Mouse (Mus musculus) stomach, postnatal 0 days (tissue): ENCODE results near the gene Ctbs. TPM values are rescaled to one million over a fixed set of nuclear protein-coding genes. Genes with fewer than 3 reads are reported as not detected.

Experiments
- ATAC-seq: fragments of 200-750 bp; cut with Nextera tagmentation; 2 replicates; pipeline ENCODE4 v1.8.0; 2017; ENCODE audit not compliant: low FRiP score, low TSS enrichment
- DNase-seq: peaks from one replicate; pipeline ENCODE4 v3.0.0-alpha.2; 2016; ENCODE audit warnings: low spot score
- H3K27ac ChIP-seq: fragments of 300-500 bp; sonication (generic); replicated peaks from 2 replicates; pipeline ENCODE4 v1.5.1; 2014; ENCODE audit warnings: mild to moderate bottlenecking, control low read depth
- H3K27me3 ChIP-seq: fragments of 300-500 bp; sonication (generic); 2 replicates; pipeline ENCODE4 v1.6.1; 2014; ENCODE audit warnings: low read length; ENCODE audit not compliant: control insufficient read depth, insufficient read depth
- H3K36me3 ChIP-seq: fragments of 300-500 bp; sonication (generic); 2 replicates; pipeline ENCODE4 v1.6.1; 2014; ENCODE audit warnings: low read length, mixed read lengths; ENCODE audit not compliant: control insufficient read depth, insufficient read depth
- H3K4me1 ChIP-seq: fragments of 300-500 bp; sonication (generic); replicated peaks from 2 replicates; pipeline ENCODE4 v1.6.1; 2014; ENCODE audit warnings: antibody characterized with exemption; ENCODE audit not compliant: control insufficient read depth, insufficient read depth
- H3K4me2 ChIP-seq: fragments of 300-500 bp; sonication (generic); replicated peaks from 2 replicates; pipeline ENCODE4 v1.6.1; 2014; ENCODE audit warnings: low read depth, mild to moderate bottlenecking, control low read depth, moderate library complexity
- H3K4me3 ChIP-seq: fragments of 300-500 bp; sonication (generic); 2 replicates; pipeline ENCODE4 v1.5.1; 2014; ENCODE audit warnings: low read depth, low read length, control low read depth
- H3K9ac ChIP-seq: fragments of 300-500 bp; sonication (generic); 2 replicates; pipeline ENCODE4 v1.6.1; 2014; ENCODE audit warnings: mild to moderate bottlenecking, low read length, control low read depth, mixed read lengths
- H3K9me3 ChIP-seq: fragments of 300-500 bp; sonication (generic); 2 replicates; pipeline ENCODE4 v1.6.1; 2016; ENCODE audit warnings: low read length; ENCODE audit not compliant: control insufficient read depth
- CTCF ChIP-seq: IDR thresholded peaks from 2 replicates; pipeline ENCODE4 v1.5.1; 2016; ENCODE audit warnings: antibody characterized with exemption, low read depth, mild to moderate bottlenecking, moderate library complexity
- EP300 ChIP-seq: optimal IDR thresholded peaks from 2 replicates; pipeline ENCODE3; 2016; ENCODE audit warnings: antibody characterized with exemption
- WGBS: fragments of 180-500 bp; shearing (Covaris S2); extraction: QIAGEN DNeasy Blood & Tissue Kit; methylation state at CpG from one replicate; pipeline ENCODE4 v1.1.7; 2014; 5-methylcytosine and 5-hydroxymethylcytosine counted together
- polyA plus RNA-seq: library from polyadenylated mRNA; unstranded; fragments of >200 nt; fragmentation: Nextera tagmentation; extraction: Ambion mirVana; gene quantifications from 2 replicates; pipeline ENCODE4 v1.2.1, GENCODE M21; 2015

Ctbs gene
- polyA plus RNA-seq, 1 experiment from 2014 or later: 7.9 TPM

DNA sequence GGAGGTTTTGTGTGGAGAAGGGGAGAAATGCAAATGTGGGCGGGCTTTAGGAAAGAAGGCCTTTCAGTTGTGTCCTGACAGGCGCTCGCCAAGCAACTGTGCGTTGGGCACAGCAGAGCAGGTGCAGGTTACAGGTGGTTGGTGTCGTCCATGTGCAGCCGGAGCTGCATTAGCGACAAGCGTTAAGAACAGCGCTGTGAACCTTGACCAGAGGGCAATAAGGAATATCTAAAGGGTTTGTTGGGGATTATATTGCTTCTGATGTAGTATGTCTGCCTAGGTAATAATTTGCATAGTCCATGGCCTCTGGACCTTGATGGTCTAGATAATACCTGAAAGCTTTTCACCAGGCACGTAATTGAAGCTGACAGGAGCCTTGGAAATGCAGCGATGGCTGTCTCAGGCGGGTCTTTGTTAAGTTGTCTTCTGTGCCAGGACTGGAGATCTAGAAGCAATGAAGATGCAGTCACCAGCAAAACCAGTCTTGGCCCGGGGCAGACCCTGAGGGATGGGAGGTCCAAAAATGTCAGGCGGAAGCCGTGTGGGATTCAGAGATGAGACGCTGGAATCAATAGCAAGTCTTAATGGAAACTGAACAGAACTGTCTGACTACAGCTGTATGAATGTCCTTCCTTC lies 42.4 kb upstream of the Ctbs start:
- no peak for DNase-seq
- Histone ChIP-seq H3K27ac (no peak overlapping the region), H3K9me3 (no peaks in the 10 kb centered on the region), H3K9ac (no peak overlapping the region), H3K4me2 (no peak overlapping the region), H3K36me3 (no peaks in the 10 kb centered on the region), H3K4me3 (no peak overlapping the region), H3K4me1 (0 out of 2 replicates have a peak, but pooled peaks cover 3% of the 10 kb centered on the region), H3K27me3 (no peaks in the 10 kb centered on the region)
- TF ChIP-seq CTCF (no peak), EP300 (no peak)
- 71% methylated on average over 16 of the region's 16 CpGs for WGBS
- ATAC-seq: no peak

DNA sequence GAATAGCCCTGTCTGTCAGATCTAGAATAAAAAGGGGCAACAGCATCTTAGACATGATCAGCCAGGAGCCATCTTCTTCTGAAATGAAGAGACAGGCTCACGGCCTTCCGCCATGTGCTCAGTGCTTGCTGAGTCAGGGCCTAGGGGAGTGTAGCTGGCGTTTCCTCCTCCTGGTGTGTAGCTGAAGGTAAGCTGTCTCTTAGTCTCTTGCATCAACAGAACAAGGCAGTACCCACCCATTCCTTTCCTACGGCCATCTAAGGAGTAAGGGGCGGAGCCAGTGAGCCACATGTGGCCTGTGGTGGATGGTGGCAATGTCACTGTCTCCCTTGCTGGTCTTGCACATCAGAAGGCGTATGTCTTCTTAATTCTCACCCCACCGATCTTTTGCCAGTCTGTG lies 39.5 kb upstream of the Ctbs start:
- 78% methylated on average over 7 of the region's 7 CpGs for WGBS
- ATAC-seq: no peak

DNA sequence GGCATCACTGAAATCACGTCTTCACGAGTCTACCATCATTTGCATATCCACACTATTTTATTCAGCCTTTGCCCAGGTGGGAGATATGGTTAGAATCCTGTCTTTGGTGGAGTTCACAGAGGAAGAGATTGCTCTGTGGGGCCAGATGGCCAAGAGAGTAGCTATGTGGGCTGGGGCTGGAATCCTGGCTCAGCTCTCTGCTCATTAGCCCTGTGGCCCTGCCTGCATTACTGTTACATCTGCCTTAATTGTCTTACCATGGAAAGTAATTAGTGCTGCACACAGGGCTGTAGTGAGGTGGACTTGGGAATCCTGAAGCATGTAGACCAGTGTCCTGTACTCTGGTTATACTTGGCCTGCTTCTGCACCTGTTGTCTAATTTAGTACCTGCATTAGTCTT lies 37.6 kb upstream of the Ctbs start:
- H3K27ac ChIP-seq: no peak overlapping the region
- WGBS: 91% methylated on average over 2 of the region's 2 CpGs

More for the DNA sequence above, 39.5 kb upstream of the Ctbs start:
- Histone ChIP-seq H3K4me2 (no peak overlapping the region), H3K27me3 (no peaks in the 10 kb centered on the region), H3K9ac (no peak overlapping the region), H3K4me1 (0 out of 2 replicates have a peak, but pooled peaks cover 3% of the 10 kb centered on the region), H3K9me3 (no peaks in the 10 kb centered on the region), H3K36me3 (no peaks in the 10 kb centered on the region), H3K27ac (no peak overlapping the region), H3K4me3 (no peak overlapping the region)
- TF ChIP-seq EP300: no peak
- no peak for TF ChIP-seq CTCF
- DNase-seq: no peak

DNA sequence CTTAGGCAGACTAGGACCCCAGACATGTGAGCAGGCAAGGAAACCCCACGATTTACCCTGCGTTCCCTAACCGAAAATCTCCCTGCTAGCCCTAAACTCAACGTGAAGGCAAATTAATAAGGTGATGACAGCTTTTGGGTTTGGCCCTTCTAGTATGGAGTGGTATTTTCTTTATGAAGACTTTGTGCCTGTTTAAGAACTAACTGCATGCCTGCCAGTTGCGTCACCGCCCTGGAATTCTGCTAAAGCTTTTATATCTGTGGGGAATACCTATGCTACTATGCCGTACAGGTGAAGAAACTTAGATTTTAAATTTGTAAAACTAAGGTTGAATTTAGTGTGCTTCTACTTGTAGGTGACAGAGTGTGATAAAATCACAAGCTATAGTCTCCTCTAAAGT lies 37.1 kb upstream of the Ctbs start:
- WGBS: 80% methylated on average over 7 of the region's 7 CpGs
- Histone ChIP-seq H3K4me1 (no peaks in the 10 kb centered on the region), H3K4me3 (no peak overlapping the region), H3K27ac (no peak overlapping the region), H3K9me3 (no peaks in the 10 kb centered on the region), H3K36me3 (no peaks in the 10 kb centered on the region), H3K27me3 (no peaks in the 10 kb centered on the region), H3K4me2 (no peak overlapping the region), H3K9ac (no peak overlapping the region)
- no peak for DNase-seq
- no peak for ATAC-seq
- TF ChIP-seq EP300 (no peak), CTCF (no peak)

More for the DNA sequence above, 37.6 kb upstream of the Ctbs start:
- Histone ChIP-seq H3K27me3 (no peaks in the 10 kb centered on the region), H3K9me3 (no peaks in the 10 kb centered on the region), H3K4me1 (no peaks in the 10 kb centered on the region), H3K36me3 (no peaks in the 10 kb centered on the region), H3K4me3 (no peak overlapping the region), H3K9ac (no peak overlapping the region), H3K4me2 (no peak overlapping the region)
- ATAC-seq (no peak), DNase-seq (no peak)
- TF ChIP-seq EP300 (no peak), CTCF (no peak)

DNA sequence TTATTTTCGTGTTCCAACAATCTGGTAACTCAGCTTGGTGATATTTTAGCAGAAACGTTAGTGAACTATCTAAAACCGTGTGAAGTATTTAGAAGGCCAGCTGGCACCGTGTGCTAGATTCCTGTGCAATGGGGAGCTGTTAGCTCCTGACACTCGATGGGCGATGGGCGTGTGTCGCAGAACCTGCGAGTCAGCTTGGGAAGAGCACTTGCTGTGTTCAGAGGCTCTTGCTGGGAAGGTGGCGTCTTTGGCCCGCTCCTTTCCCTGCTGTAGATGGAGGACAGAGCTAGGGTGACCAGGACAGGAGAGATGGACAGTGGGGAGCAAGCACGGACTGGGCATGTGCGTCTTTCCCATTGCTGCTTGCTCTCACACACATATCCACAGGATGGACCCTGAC lies 36.6 kb upstream of the Ctbs start:
- no peaks in the 10 kb centered on the region for H3K4me1 ChIP-seq
- H3K9me3 ChIP-seq: no peaks in the 10 kb centered on the region
- ATAC-seq (no peak), DNase-seq (no peak)
- no peak overlapping the region for H3K27ac ChIP-seq
- H3K36me3 ChIP-seq: no peaks in the 10 kb centered on the region
- TF ChIP-seq CTCF (no peak), EP300 (no peak)
- 83% methylated on average over 13 of the region's 13 CpGs for WGBS
- no peak overlapping the region for H3K9ac ChIP-seq
- H3K27me3 ChIP-seq: no peaks in the 10 kb centered on the region
- no peak overlapping the region for H3K4me2 ChIP-seq
- H3K4me3 ChIP-seq: no peak overlapping the region

DNA sequence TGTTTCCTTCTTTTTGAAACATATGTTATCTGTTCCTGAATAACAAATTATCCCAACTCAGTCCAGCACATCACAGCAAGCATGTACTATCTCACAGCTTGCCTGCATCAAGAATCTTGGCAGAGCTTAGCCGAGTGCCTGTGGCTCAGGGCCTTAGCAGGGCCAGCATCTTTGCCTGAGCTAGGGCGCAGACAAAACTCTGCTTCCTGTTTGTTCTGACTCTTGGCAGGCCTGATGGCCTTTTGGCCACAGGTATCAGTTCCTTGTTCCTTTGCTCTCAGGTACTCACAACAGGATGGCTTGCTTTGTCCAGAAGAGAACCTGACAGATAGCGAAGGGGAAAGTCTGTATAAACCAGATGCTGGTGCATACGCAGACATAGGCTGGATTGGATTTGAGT lies 35.6 kb upstream of the Ctbs start:
- H3K36me3 ChIP-seq: no peaks in the 10 kb centered on the region
- ATAC-seq: no peak
- no peaks in the 10 kb centered on the region for H3K4me1 ChIP-seq
- H3K27me3 ChIP-seq: no peaks in the 10 kb centered on the region
- no peak overlapping the region for H3K4me3 ChIP-seq
- TF ChIP-seq EP300 (no peak), CTCF (no peak)
- H3K9me3 ChIP-seq: no peaks in the 10 kb centered on the region
- DNase-seq: no peak
- 65% methylated on average over 4 of the region's 4 CpGs for WGBS
- H3K27ac ChIP-seq: no peak overlapping the region
- no peak overlapping the region for H3K9ac ChIP-seq
- H3K4me2 ChIP-seq: no peak overlapping the region
